Mouse (Mus musculus): ENCODE results near the gene Ttll9. TPM values are rescaled to one million over a fixed set of nuclear protein-coding genes. Genes with fewer than 3 reads are reported as not detected.

Ttll9 gene
- polyA plus RNA-seq, 1 experiment, result 5.8 TPM

- no peak for TF ChIP-seq CTCF (IDR thresholded peaks at IDR 0.05; ENCODE audit: borderline replicate concordance, extremely low read depth, insufficient read depth, insufficient read length)
- no peak for TF ChIP-seq POLR2A (IDR thresholded peaks at IDR 0.05; ENCODE audit: borderline replicate concordance, extremely low read depth, insufficient read depth, insufficient read length, poor library complexity, severe bottlenecking)
- no peak for DNase-seq (ENCODE audit: low read depth)
These were observed 35.4 kb upstream of the Ttll9 start for GRCm38 (mm10) chr2:152926896-152927295.

GRCm38 (mm10) chr2:152927371-152927770, 34.9 kb upstream of the Ttll9 start:
- no peak for DNase-seq (ENCODE audit: low read depth)
- TF ChIP-seq CTCF (IDR thresholded peaks at IDR 0.05; ENCODE audit: borderline replicate concordance, extremely low read depth, insufficient read depth, insufficient read length) (no peak), POLR2A (IDR thresholded peaks at IDR 0.05; ENCODE audit: borderline replicate concordance, extremely low read depth, insufficient read depth, insufficient read length, poor library complexity, severe bottlenecking) (no peak)

GRCm38 (mm10) chr2:152928219-152928987, 33.9 kb upstream of the Ttll9 start:
- TF ChIP-seq CTCF (IDR thresholded peaks at IDR 0.05; ENCODE audit: borderline replicate concordance, extremely low read depth, insufficient read depth, insufficient read length), result no peak
- TF ChIP-seq POLR2A (IDR thresholded peaks at IDR 0.05; ENCODE audit: borderline replicate concordance, extremely low read depth, insufficient read depth, insufficient read length, poor library complexity, severe bottlenecking), result no peak
- no peak for DNase-seq (ENCODE audit: low read depth)

GRCm38 (mm10) chr2:152928988-152929370, 33.3 kb upstream of the Ttll9 start:
- DNase-seq (ENCODE audit: low read depth), result no peak
- TF ChIP-seq CTCF (IDR thresholded peaks at IDR 0.05; ENCODE audit: borderline replicate concordance, extremely low read depth, insufficient read depth, insufficient read length) (no peak), POLR2A (IDR thresholded peaks at IDR 0.05; ENCODE audit: borderline replicate concordance, extremely low read depth, insufficient read depth, insufficient read length, poor library complexity, severe bottlenecking) (no peak)

- TF ChIP-seq POLR2A (IDR thresholded peaks at IDR 0.05; ENCODE audit: borderline replicate concordance, extremely low read depth, insufficient read depth, insufficient read length, poor library complexity, severe bottlenecking), result no peak
- TF ChIP-seq CTCF (IDR thresholded peaks at IDR 0.05; ENCODE audit: borderline replicate concordance, extremely low read depth, insufficient read depth, insufficient read length), result no peak
These were observed 32.0 kb upstream of the Ttll9 start for GRCm38 (mm10) chr2:152930276-152930675.

GRCm38 (mm10) chr2:152931456-152932160, 30.7 kb upstream of the Ttll9 start:
- no peak for DNase-seq (ENCODE audit: low read depth)
- no peak for TF ChIP-seq CTCF (IDR thresholded peaks at IDR 0.05; ENCODE audit: borderline replicate concordance, extremely low read depth, insufficient read depth, insufficient read length)
- no peak for TF ChIP-seq POLR2A (IDR thresholded peaks at IDR 0.05; ENCODE audit: borderline replicate concordance, extremely low read depth, insufficient read depth, insufficient read length, poor library complexity, severe bottlenecking)

More at GRCm38 (mm10) chr2:152930276-152930675, 32.0 kb upstream of the Ttll9 start:
- DNase-seq (ENCODE audit: low read depth), result no peak

GRCm38 (mm10) chr2:152933048-152933447, 29.2 kb upstream of the Ttll9 start, which contains the start of gene Foxs1:
Gene Foxs1 (minus strand): TSS chr2:152933208.
- TF ChIP-seq CTCF (IDR thresholded peaks at IDR 0.05; ENCODE audit: borderline replicate concordance, extremely low read depth, insufficient read depth, insufficient read length) (no peak), POLR2A (IDR thresholded peaks at IDR 0.05; ENCODE audit: borderline replicate concordance, extremely low read depth, insufficient read depth, insufficient read length, poor library complexity, severe bottlenecking) (no peak)
- peak; percentile 30 for DNase-seq (ENCODE audit: low read depth)

- peak; percentile 59 for TF ChIP-seq CTCF (IDR thresholded peaks at IDR 0.05; ENCODE audit: borderline replicate concordance, extremely low read depth, insufficient read depth, insufficient read length)
- no peak for TF ChIP-seq POLR2A (IDR thresholded peaks at IDR 0.05; ENCODE audit: borderline replicate concordance, extremely low read depth, insufficient read depth, insufficient read length, poor library complexity, severe bottlenecking)
- peak; percentile 33 for DNase-seq (ENCODE audit: low read depth)
These were observed 28.7 kb upstream of the Ttll9 start for GRCm38 (mm10) chr2:152933614-152934013.

- no peak for DNase-seq (ENCODE audit: low read depth)
- TF ChIP-seq CTCF (IDR thresholded peaks at IDR 0.05; ENCODE audit: borderline replicate concordance, extremely low read depth, insufficient read depth, insufficient read length) (peak; percentile 66), POLR2A (IDR thresholded peaks at IDR 0.05; ENCODE audit: borderline replicate concordance, extremely low read depth, insufficient read depth, insufficient read length, poor library complexity, severe bottlenecking) (no peak)
These were observed 22.4 kb upstream of the Ttll9 start for GRCm38 (mm10) chr2:152939846-152940245.

- no peak for DNase-seq (ENCODE audit: low read depth)
These were observed 21.2 kb upstream of the Ttll9 start for GRCm38 (mm10) chr2:152941106-152941505.

GRCm38 (mm10) chr2:152941776-152942175, 20.5 kb upstream of the Ttll9 start:
- no peak for TF ChIP-seq CTCF (IDR thresholded peaks at IDR 0.05; ENCODE audit: borderline replicate concordance, extremely low read depth, insufficient read depth, insufficient read length)
- TF ChIP-seq POLR2A (IDR thresholded peaks at IDR 0.05; ENCODE audit: borderline replicate concordance, extremely low read depth, insufficient read depth, insufficient read length, poor library complexity, severe bottlenecking), result no peak
- DNase-seq (ENCODE audit: low read depth), result no peak

More at GRCm38 (mm10) chr2:152941106-152941505, 21.2 kb upstream of the Ttll9 start:
- no peak for TF ChIP-seq POLR2A (IDR thresholded peaks at IDR 0.05; ENCODE audit: borderline replicate concordance, extremely low read depth, insufficient read depth, insufficient read length, poor library complexity, severe bottlenecking)

Data from brain, embryonic 14.5 days (tissue).